Comparison of ENCODE assay signal across 8 mouse cellular contexts in genomic region chr7:126777476-126777875, GRCm38 (mm10). TPM values are rescaled to one million over a fixed set of nuclear protein-coding genes. Genes with fewer than 3 reads are reported as not detected.
DNase-seq lines count a peak whose midpoint lies in the region; ATAC-seq and TF ChIP-seq lines count a peak whose summit lies in the region.

No protein-coding gene starts in this region.

- H3K9me3 ChIP-seq in ES-E14 (ENCODE audit: control insufficient read depth, insufficient read depth, low read depth, low read length): no peaks in the 10 kb centered on the region
- no peaks in the 10 kb centered on the region for H3K9me3 ChIP-seq in midbrain, embryonic 14.5 days (ENCODE audit: control insufficient read depth, low read length)

- H3K27me3 ChIP-seq in midbrain, embryonic 14.5 days (ENCODE audit: control insufficient read depth, insufficient read depth, low read length): no peaks in the 10 kb centered on the region

- peaks cover 5 to 23% of the 10 kb centered on the region in 2 experiments for H3K4me1 ChIP-seq in ES-E14 (ENCODE audit: control insufficient read depth in 2 of 2, insufficient read depth in 2 of 2, low read length in 2 of 2, poor library complexity in 1 of 2)
- peaks cover 37% of the 10 kb centered on the region for H3K4me1 ChIP-seq in midbrain, embryonic 14.5 days (ENCODE audit: control insufficient read depth, insufficient read depth, low read length)

- 36% methylated on average over 10 of the region's 10 CpGs for WGBS in midbrain, embryonic 14.5 days

- no peak for ATAC-seq in cerebellum, adult (ENCODE audit: insufficient number of reproducible peaks, low FRiP score, low TSS enrichment)
- peak; percentile 4; the same call in 1 of the 2 replicates for ATAC-seq in erythroid progenitor cell, adult 5-6 weeks (replicated peaks; ENCODE audit: low FRiP score, poor library complexity, severe bottlenecking)
- ATAC-seq in midbrain, embryonic 14.5 days (ENCODE audit: low FRiP score, low TSS enrichment): no peak

- DNase-seq in cerebellum, adult 18-20 months: peak; percentile 49 to 54
- DNase-seq in ES-E14 (ENCODE audit: low read depth, low spot score): no peak
- DNase-seq in kidney, adult 11 months: peak; percentile 52
- no peak for DNase-seq in midbrain, embryonic 14.5 days
- DNase-seq in frontal cortex, postnatal 14 days (ENCODE audit: low spot score in 2 of 2): no peak
- DNase-seq in layer of hippocampus, adult 8-10 months (ENCODE audit: low spot score in 2 of 2): no peak

- peak overlapping the region; percentile 74 to 85 for H3K4me3 ChIP-seq in ES-E14 (ENCODE audit: insufficient read depth in 1 of 2, low read depth in 1 of 2, low read length in 2 of 2, poor library complexity in 1 of 2, severe bottlenecking in 1 of 2)
- H3K4me3 ChIP-seq in midbrain, embryonic 14.5 days (replicated peaks; ENCODE audit: low read depth, low read length): peak overlapping the region; percentile 80

- peaks cover 2% of the 10 kb centered on the region; the same call in 1 of the 2 replicates for H3K36me3 ChIP-seq in ES-E14 (ENCODE audit: control insufficient read depth, insufficient read depth, low read length, poor library complexity, severe bottlenecking)
- H3K36me3 ChIP-seq in midbrain, embryonic 14.5 days (ENCODE audit: control insufficient read depth, insufficient read depth, low read length): peaks cover 12% of the 10 kb centered on the region

- in situ Hi-C loops in ES-E14 (cut with MboI; ENCODE audit: low sequenced_read_pairs in 2 of 2, unreplicated experiment in 2 of 2): no loop called here

- H3K9ac ChIP-seq in ES-E14 (ENCODE audit: insufficient read depth, low read depth, low read length, poor library complexity, severe bottlenecking): peak overlapping the region; percentile 77
- H3K9ac ChIP-seq in midbrain, embryonic 14.5 days (replicated peaks; ENCODE audit: low read length): peak overlapping the region; percentile 94

- H3K27ac ChIP-seq in ES-E14 (ENCODE audit: insufficient read depth, low read depth, low read length, poor library complexity, severe bottlenecking): peak overlapping the region; percentile 5; the same call in 1 of the 2 replicates
- peak overlapping the region; percentile 85 for H3K27ac ChIP-seq in midbrain, embryonic 14.5 days (replicated peaks; ENCODE audit: low read depth, low read length)

- peak overlapping the region; percentile 95 for H3K4me2 ChIP-seq in midbrain, embryonic 14.5 days (ENCODE audit: low read length)

TF ChIP-seq in ES-E14, 5 proteins besides CTCF, POLR2A, EP300 and RAD21:
- TF ChIP-seq MAFK (IDR thresholded peaks at IDR 0.05; ENCODE audit: insufficient read depth, low read depth, low read length): no peak
- no peak for TF ChIP-seq ZC3H11A (IDR thresholded peaks at IDR 0.05; ENCODE audit: borderline replicate concordance, low read depth, low read length)
- no peak for TF ChIP-seq ZNF384 (IDR thresholded peaks at IDR 0.05; ENCODE audit: low read depth, low read length)
- no peak for TF ChIP-seq HCFC1 (IDR thresholded peaks at IDR 0.05; ENCODE audit: borderline replicate concordance, insufficient read depth, low read length)
- no peak for TF ChIP-seq CHD2 (IDR thresholded peaks at IDR 0.05; ENCODE audit: low read depth, low read length)

RNA-seq across cellular contexts. Expression of gene Ypel3, which starts 0.7 kb away (rescaled TPM):
- 19.4 and 20.8 TPM in 2 replicates for total RNA-seq in ES-E14 (2012; rRNA removed)
- total RNA-seq in erythroid progenitor cell, adult 5-6 weeks (2015; ENCODE audit: low replicate concordance): 182 and 256 TPM in 2 replicates
- total RNA-seq in erythroid progenitor cell, adult 5-6 weeks (2017; ENCODE audit: low replicate concordance): 61.6 and 74.1 TPM in 2 replicates
- polyA plus RNA-seq in midbrain, embryonic 14.5 days (2014; fragmentation: Nextera tagmentation; extraction: Ambion mirVana): 218 and 255 TPM in 2 replicates
- total RNA-seq in layer of hippocampus, adult 8-10 months (2022): 100 to 1,000 TPM; 236 to 283 (median 255) TPM

RNA-seq across cellular contexts. Expression of gene Tbx6, which starts 3.8 kb away (rescaled TPM):
- total RNA-seq in ES-E14 (2012; rRNA removed): 0.89 and 1.7 TPM in 2 replicates
- 2.1 and 4.3 TPM in 2 replicates for total RNA-seq in erythroid progenitor cell, adult 5-6 weeks (2015; ENCODE audit: low replicate concordance)
- total RNA-seq in erythroid progenitor cell, adult 5-6 weeks (2017; ENCODE audit: low replicate concordance): 2.6 and 2.7 TPM in 2 replicates
- 0.22 and 0.24 TPM in 2 replicates for polyA plus RNA-seq in midbrain, embryonic 14.5 days (2014; fragmentation: Nextera tagmentation; extraction: Ambion mirVana)
- 1 to 10 TPM in 3 of 4 experiments, under 1 TPM in 1; 0.43 to 1.5 (median 1.2) TPM for total RNA-seq in layer of hippocampus, adult 8-10 months (2022)

RNA-seq across cellular contexts. Expression of gene Gdpd3, which starts 11.3 kb away (rescaled TPM):
- 4.0 and 5.9 TPM in 2 replicates for total RNA-seq in ES-E14 (2012; rRNA removed)
- 9.2 and 11.9 TPM in 2 replicates for total RNA-seq in erythroid progenitor cell, adult 5-6 weeks (2015; ENCODE audit: low replicate concordance)
- total RNA-seq in erythroid progenitor cell, adult 5-6 weeks (2017; ENCODE audit: low replicate concordance): 8.1 TPM in 1 of 2 replicates, not detected in the other
- polyA plus RNA-seq in midbrain, embryonic 14.5 days (2014; fragmentation: Nextera tagmentation; extraction: Ambion mirVana): 2.0 and 3.4 TPM in 2 replicates
- 1 to 10 TPM; 4.4 to 7.9 (median 5.0) TPM for total RNA-seq in layer of hippocampus, adult 8-10 months (2022)

RNA-seq across cellular contexts. Expression of gene Ppp4c, which starts 14.8 kb away (rescaled TPM):
- 260 and 291 TPM in 2 replicates for total RNA-seq in ES-E14 (2012; rRNA removed)
- 63.7 and 105 TPM in 2 replicates for total RNA-seq in erythroid progenitor cell, adult 5-6 weeks (2015; ENCODE audit: low replicate concordance)
- total RNA-seq in erythroid progenitor cell, adult 5-6 weeks (2017; ENCODE audit: low replicate concordance): 52.8 and 67.6 TPM in 2 replicates
- polyA plus RNA-seq in midbrain, embryonic 14.5 days (2014; fragmentation: Nextera tagmentation; extraction: Ambion mirVana): 210 and 212 TPM in 2 replicates
- 10 to 100 TPM; 49.5 to 55.7 (median 51.9) TPM for total RNA-seq in layer of hippocampus, adult 8-10 months (2022)

RNA-seq across cellular contexts. Expression of gene Mapk3, which starts 18.1 kb away (rescaled TPM):
- total RNA-seq in ES-E14 (2012; rRNA removed): 31.1 and 42.1 TPM in 2 replicates
- 46.5 and 49.0 TPM in 2 replicates for total RNA-seq in erythroid progenitor cell, adult 5-6 weeks (2015; ENCODE audit: low replicate concordance)
- total RNA-seq in erythroid progenitor cell, adult 5-6 weeks (2017; ENCODE audit: low replicate concordance): 18.6 and 19.3 TPM in 2 replicates
- 78.4 and 110 TPM in 2 replicates for polyA plus RNA-seq in midbrain, embryonic 14.5 days (2014; fragmentation: Nextera tagmentation; extraction: Ambion mirVana)
- 100 to 1,000 TPM; 165 to 197 (median 178) TPM for total RNA-seq in layer of hippocampus, adult 8-10 months (2022)

Comparison
In these comparisons a context has a peak if more than half of its experiments do, and no peak if none do; other contexts are left out.
1. DNase-seq: peak in cerebellum, adult 18-20 months (2 of 2) and kidney, adult 11 months (single experiment); none in ES-E14 (single experiment), midbrain, embryonic 14.5 days (single experiment), frontal cortex, postnatal 14 days (0 of 2) and layer of hippocampus, adult 8-10 months (0 of 2).